Mouse (Mus musculus) ES-Bruce4 (cell line): Measurements from ENCODE around the gene Adam8.

Experiments used
- EP300 ChIP-seq: IDR thresholded peaks from 2 replicates; pipeline ENCODE4 v1.6.1; 2011; ENCODE audit warnings: low read depth, low read length; ENCODE audit not compliant: insufficient read depth
- POLR2A ChIP-seq: IDR thresholded peaks from one replicate; pipeline ENCODE4 v1.8.1; 2011; ENCODE audit warnings: low read length; ENCODE audit not compliant: insufficient read depth

- TF ChIP-seq POLR2A (no peak), EP300 (no peak)
Observed at GRCm38 (mm10) chr7:139980778-139981177, 11.6 kb downstream of the Adam8 start.
